Mouse (Mus musculus): ENCODE measurements at regions not wholly inside any gene's neighbourhood (a gene's known extent, or its start where the extent isn't known, plus 50 kb on each side); places are given as distances from the start of the nearest gene placed in this dataset.

GRCm38 (mm10) chr17:45914706-45915240, 117.4 kb downstream of the Vegfa start:
- no peak for TF ChIP-seq CTCF (IDR thresholded peaks at IDR 0.05; ENCODE audit: extremely low read depth, insufficient read depth, low read length)
- TF ChIP-seq POLR2A (IDR thresholded peaks at IDR 0.05; ENCODE audit: extremely low read depth, insufficient read depth, low read length) = no peak
- H3K4me1 ChIP-seq (ENCODE audit: control insufficient read depth, insufficient read depth, low read length) = no peaks in the 10 kb centered on the region
- H3K4me3 ChIP-seq (ENCODE audit: insufficient read depth, low read length) = no peak overlapping the region

GRCm38 (mm10) chr17:45914237-45914636, 117.9 kb downstream of the Vegfa start:
- Histone ChIP-seq H3K4me1 (ENCODE audit: control insufficient read depth, insufficient read depth, low read length) (no peaks in the 10 kb centered on the region), H3K4me3 (ENCODE audit: insufficient read depth, low read length) (no peak overlapping the region), H3K27ac (ENCODE audit: insufficient read depth, low read length) (no peak overlapping the region)
- TF ChIP-seq CTCF (IDR thresholded peaks at IDR 0.05; ENCODE audit: extremely low read depth, insufficient read depth, low read length) = no peak
- TF ChIP-seq POLR2A (IDR thresholded peaks at IDR 0.05; ENCODE audit: extremely low read depth, insufficient read depth, low read length) = no peak

More at GRCm38 (mm10) chr17:45914706-45915240, 117.4 kb downstream of the Vegfa start:
- no peak overlapping the region for H3K27ac ChIP-seq (ENCODE audit: insufficient read depth, low read length)

- no peak overlapping the region for H3K27ac ChIP-seq (ENCODE audit: insufficient read depth, low read length)
- TF ChIP-seq CTCF (IDR thresholded peaks at IDR 0.05; ENCODE audit: extremely low read depth, insufficient read depth, low read length) (no peak), POLR2A (IDR thresholded peaks at IDR 0.05; ENCODE audit: extremely low read depth, insufficient read depth, low read length) (no peak)
- H3K4me3 ChIP-seq (ENCODE audit: insufficient read depth, low read length) = no peak overlapping the region
- no peaks in the 10 kb centered on the region for H3K4me1 ChIP-seq (ENCODE audit: control insufficient read depth, insufficient read depth, low read length)
These were observed 118.5 kb downstream of the Vegfa start for GRCm38 (mm10) chr17:45913671-45914070.

- TF ChIP-seq CTCF (IDR thresholded peaks at IDR 0.05; ENCODE audit: extremely low read depth, insufficient read depth, low read length) (no peak), POLR2A (IDR thresholded peaks at IDR 0.05; ENCODE audit: extremely low read depth, insufficient read depth, low read length) (no peak)
- Histone ChIP-seq H3K4me3 (ENCODE audit: insufficient read depth, low read length) (no peak overlapping the region), H3K27ac (ENCODE audit: insufficient read depth, low read length) (no peak overlapping the region), H3K4me1 (ENCODE audit: control insufficient read depth, insufficient read depth, low read length) (no peaks in the 10 kb centered on the region)
These were observed 120.0 kb downstream of the Vegfa start for GRCm38 (mm10) chr17:45912165-45912564.

- no peaks in the 10 kb centered on the region for H3K4me1 ChIP-seq (ENCODE audit: control insufficient read depth, insufficient read depth, low read length)
- H3K27ac ChIP-seq (ENCODE audit: insufficient read depth, low read length) = no peak overlapping the region
- TF ChIP-seq POLR2A (IDR thresholded peaks at IDR 0.05; ENCODE audit: extremely low read depth, insufficient read depth, low read length) = no peak
- no peak for TF ChIP-seq CTCF (IDR thresholded peaks at IDR 0.05; ENCODE audit: extremely low read depth, insufficient read depth, low read length)
- no peak overlapping the region for H3K4me3 ChIP-seq (ENCODE audit: insufficient read depth, low read length)
These were observed 120.9 kb downstream of the Vegfa start for GRCm38 (mm10) chr17:45911201-45911731.

GRCm38 (mm10) chr17:45910245-45910644, 121.9 kb downstream of the Vegfa start:
- Histone ChIP-seq H3K27ac (ENCODE audit: insufficient read depth, low read length) (no peak overlapping the region), H3K4me3 (ENCODE audit: insufficient read depth, low read length) (no peak overlapping the region), H3K4me1 (ENCODE audit: control insufficient read depth, insufficient read depth, low read length) (no peaks in the 10 kb centered on the region)
- no peak for TF ChIP-seq CTCF (IDR thresholded peaks at IDR 0.05; ENCODE audit: extremely low read depth, insufficient read depth, low read length)
- no peak for TF ChIP-seq POLR2A (IDR thresholded peaks at IDR 0.05; ENCODE audit: extremely low read depth, insufficient read depth, low read length)

- no peak overlapping the region for H3K4me3 ChIP-seq (ENCODE audit: insufficient read depth, low read length)
- no peak overlapping the region for H3K27ac ChIP-seq (ENCODE audit: insufficient read depth, low read length)
- TF ChIP-seq POLR2A (IDR thresholded peaks at IDR 0.05; ENCODE audit: extremely low read depth, insufficient read depth, low read length) = no peak
- TF ChIP-seq CTCF (IDR thresholded peaks at IDR 0.05; ENCODE audit: extremely low read depth, insufficient read depth, low read length) = no peak
- H3K4me1 ChIP-seq (ENCODE audit: control insufficient read depth, insufficient read depth, low read length) = peaks cover 2% of the 10 kb centered on the region; the same call in 1 of the 2 replicates
These were observed 124.6 kb downstream of the Vegfa start for GRCm38 (mm10) chr17:45907587-45907986.

- TF ChIP-seq POLR2A (IDR thresholded peaks at IDR 0.05; ENCODE audit: extremely low read depth, insufficient read depth, low read length) = no peak
- TF ChIP-seq CTCF (IDR thresholded peaks at IDR 0.05; ENCODE audit: extremely low read depth, insufficient read depth, low read length) = no peak
- Histone ChIP-seq H3K4me3 (ENCODE audit: insufficient read depth, low read length) (no peak overlapping the region), H3K4me1 (ENCODE audit: control insufficient read depth, insufficient read depth, low read length) (peaks cover 2% of the 10 kb centered on the region; the same call in 1 of the 2 replicates), H3K27ac (ENCODE audit: insufficient read depth, low read length) (no peak overlapping the region)
These were observed 126.6 kb downstream of the Vegfa start for GRCm38 (mm10) chr17:45905596-45905995.

- H3K27ac ChIP-seq (ENCODE audit: insufficient read depth, low read length) = no peak overlapping the region
- H3K4me1 ChIP-seq (ENCODE audit: control insufficient read depth, insufficient read depth, low read length) = peaks cover 2% of the 10 kb centered on the region; the same call in 1 of the 2 replicates
- no peak for TF ChIP-seq CTCF (IDR thresholded peaks at IDR 0.05; ENCODE audit: extremely low read depth, insufficient read depth, low read length)
- TF ChIP-seq POLR2A (IDR thresholded peaks at IDR 0.05; ENCODE audit: extremely low read depth, insufficient read depth, low read length) = no peak
- no peak overlapping the region for H3K4me3 ChIP-seq (ENCODE audit: insufficient read depth, low read length)
These were observed 127.9 kb downstream of the Vegfa start for GRCm38 (mm10) chr17:45904251-45904650.

GRCm38 (mm10) chr17:45903294-45903693, 128.9 kb downstream of the Vegfa start:
- TF ChIP-seq POLR2A (IDR thresholded peaks at IDR 0.05; ENCODE audit: extremely low read depth, insufficient read depth, low read length) = no peak
- no peak overlapping the region for H3K4me3 ChIP-seq (ENCODE audit: insufficient read depth, low read length)
- H3K27ac ChIP-seq (ENCODE audit: insufficient read depth, low read length) = no peak overlapping the region
- peaks cover 2% of the 10 kb centered on the region; the same call in 1 of the 2 replicates for H3K4me1 ChIP-seq (ENCODE audit: control insufficient read depth, insufficient read depth, low read length)
